Mouse (Mus musculus): ENCODE measurements at regions not wholly inside any gene's neighbourhood (a gene's known extent, or its start where the extent isn't known, plus 50 kb on each side); places are given as distances from the start of the nearest gene placed in this dataset.

- no peak for DNase-seq (ENCODE audit: low read depth, low spot score)
Measured at GRCm38 (mm10) chr4:55703346-55703916, 171.2 kb upstream of the Klf4 start.

GRCm38 (mm10) chr4:55701334-55701733 is 169.1 kb upstream of the Klf4 start:
- DNase-seq (ENCODE audit: low read depth, low spot score) = no peak

DNA sequence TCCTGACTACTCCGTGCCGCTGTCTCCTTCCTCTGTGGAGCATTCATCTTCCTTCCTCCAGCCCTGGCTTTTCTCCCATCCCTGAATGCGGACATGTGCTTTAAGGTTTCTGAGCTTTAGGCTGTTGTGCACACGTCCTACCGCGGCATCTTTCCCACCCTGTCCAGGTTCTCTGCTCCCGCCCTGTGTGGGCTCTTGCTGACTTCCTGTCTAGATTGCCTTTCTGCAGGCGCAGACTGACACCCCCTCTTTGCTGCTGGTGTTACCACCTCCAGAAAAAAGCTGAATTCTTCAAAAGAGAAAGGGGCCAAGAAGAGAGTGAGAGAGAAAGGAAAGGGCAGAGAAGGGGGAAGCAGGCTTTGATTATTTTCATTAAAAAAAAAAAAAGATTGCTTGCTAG is 167.7 kb upstream of the Klf4 start:
- DNase-seq (ENCODE audit: low read depth, low spot score) = no peak

GRCm38 (mm10) chr4:55699161-55699560 is 166.9 kb upstream of the Klf4 start:
- no peak for DNase-seq (ENCODE audit: low read depth, low spot score)

DNA sequence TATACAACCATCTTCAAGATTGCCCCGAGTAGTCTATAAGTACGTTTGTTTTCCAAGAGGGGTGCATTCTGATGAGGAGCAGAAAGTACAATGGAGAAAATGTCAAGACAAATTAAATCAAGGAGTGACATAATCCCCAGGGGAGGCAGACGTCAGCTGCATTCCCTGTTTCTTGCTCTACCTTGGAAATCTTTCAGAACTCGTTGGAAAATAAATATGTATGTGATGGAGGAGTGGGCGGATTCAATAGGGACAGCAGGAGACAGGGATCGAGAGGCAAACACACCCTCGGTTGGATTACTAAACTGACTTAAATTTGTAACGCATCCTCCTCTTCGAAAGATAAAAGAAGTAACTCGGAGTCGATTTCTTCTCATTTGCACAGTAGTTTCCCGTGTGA is 164.8 kb upstream of the Klf4 start:
- no peak for DNase-seq (ENCODE audit: low read depth, low spot score)

DNA sequence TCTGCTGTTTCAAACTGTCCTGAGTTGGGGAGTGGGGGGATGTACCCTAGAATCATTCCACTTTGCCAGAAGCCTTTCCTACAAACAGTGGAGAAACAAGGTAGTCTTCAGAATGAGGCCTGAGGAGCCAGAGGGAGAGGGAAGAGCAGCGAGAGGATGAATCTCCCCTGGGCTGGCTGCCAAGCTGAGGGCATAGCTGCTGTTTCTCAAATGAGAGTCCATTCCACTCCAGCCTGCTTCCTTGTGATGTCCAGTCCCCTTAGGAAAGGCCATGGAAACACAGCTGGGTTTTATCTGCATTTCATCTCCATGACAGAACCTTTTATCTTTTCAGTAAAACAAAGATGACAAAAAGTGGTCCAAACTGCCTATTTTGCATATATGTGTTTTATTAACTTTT is 164.2 kb upstream of the Klf4 start:
- no peak for DNase-seq (ENCODE audit: low read depth, low spot score)

- DNase-seq (ENCODE audit: low read depth, low spot score) = no peak
Measured at GRCm38 (mm10) chr4:55695246-55695645, 163.0 kb upstream of the Klf4 start.

DNA sequence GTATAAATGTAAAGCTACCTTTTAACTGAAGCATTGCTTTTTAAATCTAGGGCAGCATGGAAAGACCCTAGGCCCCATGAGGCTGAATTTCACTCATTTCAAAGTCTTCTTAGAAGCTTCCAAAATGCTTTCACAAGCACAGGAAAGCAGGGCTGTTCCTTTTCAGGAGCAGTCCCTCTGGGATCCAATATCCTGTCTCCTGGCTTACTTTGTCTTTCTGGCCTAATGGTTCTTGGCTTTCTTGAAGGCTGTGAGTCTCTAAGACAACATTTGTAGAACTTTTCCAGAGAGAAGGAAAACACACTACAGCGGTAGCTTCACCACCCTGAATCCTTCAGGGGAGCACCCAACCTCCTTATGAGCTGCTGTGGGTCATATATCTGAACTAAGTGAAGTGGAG is 157.2 kb upstream of the Klf4 start:
- no peak for DNase-seq (ENCODE audit: low read depth, low spot score)

DNA sequence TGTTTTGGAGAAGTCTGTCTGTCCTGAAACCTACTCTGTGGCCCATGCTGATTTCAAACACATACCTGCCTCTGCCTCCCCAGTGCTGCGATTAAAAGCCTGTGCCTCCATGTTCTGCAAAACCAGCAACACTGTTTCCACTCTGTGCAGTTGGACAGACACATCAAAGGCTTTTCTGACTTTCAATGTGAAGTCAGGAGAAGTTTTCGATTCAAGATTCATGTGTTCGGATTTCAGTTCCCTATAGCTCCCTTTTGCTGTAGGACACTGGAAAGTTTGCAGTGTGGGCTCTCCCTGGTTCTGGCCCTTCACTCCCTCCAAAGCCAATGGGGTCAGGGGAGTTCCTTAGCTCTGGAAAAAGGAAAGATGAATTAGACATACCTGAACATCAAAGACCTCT is 154.5 kb upstream of the Klf4 start:
- DNase-seq (ENCODE audit: low read depth, low spot score) = no peak

DNA sequence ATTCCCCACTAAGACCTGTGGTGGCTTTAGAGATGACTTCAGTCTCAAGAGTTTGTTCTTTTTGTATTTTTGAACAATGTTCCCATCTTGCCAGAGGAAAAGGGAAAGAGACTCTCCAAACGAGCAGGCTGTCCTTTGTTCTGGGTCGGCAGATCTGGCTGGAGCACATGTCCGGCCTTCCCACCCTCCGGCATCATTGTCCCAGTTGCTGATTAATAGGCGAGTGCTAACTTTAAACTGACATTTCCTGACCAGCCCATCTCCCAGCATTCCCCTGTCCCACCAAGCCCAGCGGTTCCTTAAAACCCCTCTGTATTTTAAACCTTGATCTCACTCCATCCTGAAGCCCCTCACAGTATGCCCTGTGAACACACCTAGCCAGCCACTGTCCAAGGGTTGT is 140.0 kb upstream of the Klf4 start:
- no peak for DNase-seq (ENCODE audit: low read depth, low spot score)

DNA sequence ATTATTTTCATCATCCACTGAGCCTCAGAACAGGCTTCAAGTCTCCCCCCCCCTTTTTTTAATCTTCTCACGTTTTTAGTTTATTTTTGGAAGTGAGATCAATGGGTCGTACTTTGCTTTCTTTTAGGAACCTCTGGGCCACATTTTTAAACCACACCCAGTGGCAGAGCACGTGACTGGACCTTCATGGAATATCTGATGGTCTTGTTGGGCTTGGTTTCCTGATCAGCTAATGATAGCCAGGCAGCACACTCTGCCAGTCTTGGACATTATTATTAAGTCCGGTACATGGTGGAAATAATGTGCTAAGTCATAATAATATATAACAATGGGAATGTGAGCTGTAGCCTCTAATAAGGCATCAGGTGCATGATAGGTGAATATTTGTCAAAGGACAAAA is 138.0 kb upstream of the Klf4 start:
- DNase-seq (ENCODE audit: low read depth, low spot score) = no peak

GRCm38 (mm10) chr4:55664822-55665221 is 132.6 kb upstream of the Klf4 start:
- no peak for DNase-seq (ENCODE audit: low read depth, low spot score)

- DNase-seq (ENCODE audit: low read depth, low spot score) = no peak
Measured at GRCm38 (mm10) chr4:55663856-55664255, 131.6 kb upstream of the Klf4 start.

DNA sequence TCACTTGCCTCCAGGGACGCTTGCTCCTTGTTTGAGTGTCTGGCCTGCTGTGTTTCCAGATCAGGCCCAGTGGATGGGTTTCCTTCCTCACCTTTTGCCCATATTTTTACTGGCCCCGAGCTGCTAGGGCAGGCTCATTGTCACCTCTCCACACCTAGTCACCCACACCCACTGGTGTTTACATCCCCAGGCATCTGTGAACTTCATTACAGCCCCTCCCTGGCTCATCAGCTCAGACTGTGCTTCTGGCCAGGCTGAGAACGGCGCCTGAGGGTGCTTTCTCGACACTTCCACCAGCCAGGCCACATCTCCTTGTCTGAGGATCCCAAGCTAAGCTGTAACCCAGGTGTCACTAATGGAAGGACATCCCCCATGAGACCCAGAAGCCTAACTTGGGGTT is 129.8 kb upstream of the Klf4 start:
- DNase-seq (ENCODE audit: low read depth, low spot score) = no peak

DNA sequence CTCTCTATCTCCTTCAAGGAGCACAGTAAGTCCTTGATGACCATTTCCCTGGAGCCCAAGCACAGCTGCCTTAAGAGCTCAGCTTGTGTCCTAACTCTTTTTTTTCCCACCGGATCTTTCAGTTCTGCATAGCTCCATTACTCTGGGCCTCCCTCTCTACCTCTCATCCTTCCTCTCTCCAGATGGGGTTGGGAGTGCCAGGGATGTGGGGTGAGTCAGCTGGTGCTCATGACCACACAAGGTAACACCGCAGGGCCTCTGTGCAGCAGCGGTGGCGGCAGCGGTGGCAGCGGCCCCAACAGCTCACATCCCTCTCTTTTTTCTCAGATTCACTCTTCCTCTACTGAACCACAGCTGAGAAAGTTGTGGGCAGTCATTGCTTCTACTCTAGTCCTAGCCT is 126.6 kb upstream of the Klf4 start:
- no peak for DNase-seq (ENCODE audit: low read depth, low spot score)

- no peak for DNase-seq (ENCODE audit: low read depth, low spot score)
Measured at GRCm38 (mm10) chr4:55655329-55655728, 123.1 kb upstream of the Klf4 start.

GRCm38 (mm10) chr4:55652628-55653027 is 120.4 kb upstream of the Klf4 start:
- no peak for DNase-seq (ENCODE audit: low read depth, low spot score)

- DNase-seq (ENCODE audit: low read depth, low spot score) = peak; percentile 40
Measured at GRCm38 (mm10) chr4:55651811-55652410, 119.6 kb upstream of the Klf4 start.

DNA sequence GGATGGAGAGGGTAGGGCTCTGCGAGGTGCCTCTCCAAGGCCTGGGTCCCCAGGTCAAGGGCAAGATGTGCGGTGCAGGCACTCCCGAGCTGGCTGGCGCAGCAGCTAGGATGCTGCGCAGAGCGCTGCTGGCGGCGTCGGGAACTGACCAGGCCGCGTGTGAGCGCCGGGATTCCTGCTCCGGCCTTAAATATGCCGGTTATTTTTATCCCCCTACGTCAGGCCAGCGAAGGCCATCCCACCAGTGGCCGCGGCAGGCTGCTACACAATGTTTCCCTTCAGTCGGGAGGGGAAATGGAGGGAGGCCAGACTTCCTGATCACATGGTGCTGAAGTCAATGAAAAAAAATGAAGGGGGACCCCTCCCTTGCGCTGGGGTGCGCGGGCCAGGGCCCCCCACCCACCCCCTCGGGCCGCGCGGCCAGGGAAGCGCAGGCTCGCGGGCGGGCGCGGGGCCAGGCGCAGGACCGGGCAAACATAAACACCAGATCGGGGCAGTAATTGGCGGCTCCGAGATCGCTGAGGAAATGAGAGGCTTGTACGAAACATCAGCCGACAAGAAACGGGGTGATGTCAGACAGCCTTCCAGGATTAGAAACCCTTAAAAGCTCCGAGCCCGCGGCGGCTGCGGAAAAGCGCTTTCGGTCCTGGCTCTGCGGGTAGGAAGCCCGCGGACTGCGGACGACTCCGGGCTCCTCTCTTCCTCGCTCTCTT is 118.9 kb upstream of the Klf4 start:
- peak; percentile 83 for DNase-seq (ENCODE audit: low read depth, low spot score)

GRCm38 (mm10) chr4:55650186-55650585 is 117.9 kb upstream of the Klf4 start:
- no peak for DNase-seq (ENCODE audit: low read depth, low spot score)

DNA sequence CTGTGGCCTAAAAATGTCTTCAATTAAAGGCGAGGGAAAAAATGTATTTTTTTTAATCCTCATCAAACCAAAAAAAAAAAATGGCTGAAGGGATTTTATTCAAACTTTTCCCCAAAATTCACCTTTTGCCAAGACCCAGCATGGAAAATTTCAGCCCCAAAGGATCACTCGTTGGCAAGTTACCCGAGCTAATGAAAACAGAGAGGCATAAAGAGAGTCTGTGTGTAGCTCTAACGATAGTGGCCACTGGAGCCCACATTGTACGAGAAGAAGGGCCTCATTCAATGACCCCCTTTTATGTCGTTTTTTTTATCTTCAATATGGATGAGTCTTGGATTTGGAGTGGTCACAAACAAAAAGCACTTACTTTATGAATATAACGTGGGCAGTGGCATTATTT is 116.1 kb upstream of the Klf4 start:
- no peak for DNase-seq (ENCODE audit: low read depth, low spot score)

DNA sequence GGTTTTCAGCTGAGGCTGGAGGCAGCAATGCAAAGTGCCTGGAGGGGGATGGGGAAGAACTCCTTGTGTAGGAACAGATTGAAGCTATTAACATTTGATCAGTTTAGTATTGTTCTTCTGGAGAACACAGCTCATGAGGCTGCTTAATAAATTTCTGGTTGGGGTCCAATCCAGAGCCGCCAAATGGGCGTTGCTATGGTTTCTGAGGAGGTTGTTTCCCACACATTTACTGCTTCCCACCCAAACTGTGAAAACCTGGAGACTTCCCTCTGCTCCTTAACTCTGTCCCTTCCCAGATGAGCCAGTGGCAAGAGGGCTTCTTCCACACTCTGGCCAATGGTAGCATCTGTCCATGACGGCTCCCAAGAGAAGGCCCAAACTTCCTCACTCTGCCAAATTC is 113.2 kb upstream of the Klf4 start:
- DNase-seq (ENCODE audit: low read depth, low spot score) = peak; percentile 43

DNA sequence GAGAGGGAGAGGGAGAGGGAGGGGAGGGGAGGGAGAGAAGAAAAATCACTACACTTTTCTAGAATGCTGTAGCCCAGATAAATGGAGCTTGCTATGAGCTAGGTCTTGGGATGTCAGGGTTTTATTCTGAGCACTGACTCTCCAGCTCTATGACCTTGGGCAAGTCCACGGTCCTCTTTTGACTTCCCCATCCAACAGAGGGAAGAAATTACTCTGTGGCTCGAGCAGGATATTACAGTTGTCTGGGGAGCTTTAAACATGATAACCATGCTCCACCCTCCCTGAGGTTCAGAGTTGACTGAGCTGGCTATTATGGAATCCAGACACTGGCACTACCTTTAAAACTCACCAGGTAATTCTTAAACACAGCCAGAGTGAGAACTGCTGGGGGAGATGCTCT is 112.6 kb upstream of the Klf4 start:
- no peak for DNase-seq (ENCODE audit: low read depth, low spot score)
